10 mouse cellular contexts compared by ENCODE assay signal in genomic region chr13:43595896-43596295, GRCm38 (mm10). TPM values are rescaled to one million over a fixed set of nuclear protein-coding genes. Genes with fewer than 3 reads are reported as not detected.
A peak's percentile ranks its signal among the peaks of the same experiment; 100 is the strongest.
DNase-seq lines count a peak whose midpoint lies in the region; ATAC-seq lines count a peak whose summit lies in the region.
"Had no signal": no experiment of that assay in that cellular context is flagged by ENCODE, and none has a peak within 500 bp of the region (broad histone marks: within the 10 kb centered on the region; RNA-seq: fewer than 3 reads in every experiment).

No protein-coding gene starts in this region.

- peak; percentile 71 for DNase-seq in hindbrain, embryonic 11.5 days (ENCODE audit: low spot score)
- peak; percentile 69 to 73 for DNase-seq in B cell, adult 2 months
- DNase-seq in ZHBTc4 (ENCODE audit: low read depth, low spot score), result peak; percentile 72
- DNase-seq in mesoderm, embryonic 11.5 days (ENCODE audit: low read depth, low spot score), result peak; percentile 65
- peak; percentile 21 for DNase-seq in yolk sac, embryonic 10.5 days (ENCODE audit: low spot score)
- DNase-seq: liver, embryonic 13.5 days had no signal

- no peak overlapping the region for H3K9ac ChIP-seq in hindbrain, embryonic 11.5 days (ENCODE audit: low read depth, low read length)
- H3K9ac ChIP-seq in hindbrain, embryonic 13.5 days, result no peak overlapping the region
- H3K9ac ChIP-seq in hindbrain, embryonic 16.5 days (ENCODE audit: low read depth, low read length), result no peak overlapping the region
- H3K9ac ChIP-seq: embryonic facial prominence, embryonic 12.5 days; liver, embryonic 13.5 days had no signal

- WGBS in hindbrain, embryonic 11.5 days, result 62% methylated on average over 4 of the region's 4 CpGs
- WGBS in hindbrain, embryonic 13.5 days, result 64% methylated on average over 4 of the region's 4 CpGs
- WGBS in hindbrain, embryonic 16.5 days, result 60% methylated on average over 4 of the region's 4 CpGs

- H3K4me1 ChIP-seq in hindbrain, embryonic 11.5 days (replicated peaks; ENCODE audit: control insufficient read depth, insufficient read depth, low read length), result no peaks in the 10 kb centered on the region
- H3K4me1 ChIP-seq in hindbrain, embryonic 13.5 days (replicated peaks), result peaks cover 7% of the 10 kb centered on the region; the same call in 1 of the 2 replicates
- no peaks in the 10 kb centered on the region for H3K4me1 ChIP-seq in hindbrain, embryonic 16.5 days (ENCODE audit: control insufficient read depth, insufficient read depth, low read depth, low read length)
- H3K4me1 ChIP-seq: embryonic facial prominence, embryonic 12.5 days; liver, embryonic 13.5 days had no signal

- H3K4me2 ChIP-seq in hindbrain, embryonic 11.5 days (replicated peaks; ENCODE audit: low read depth, low read length), result no peak overlapping the region
- no peak overlapping the region for H3K4me2 ChIP-seq in hindbrain, embryonic 13.5 days
- H3K4me2 ChIP-seq in hindbrain, embryonic 16.5 days (ENCODE audit: low read length), result no peak overlapping the region
- H3K4me2 ChIP-seq: embryonic facial prominence, embryonic 12.5 days; liver, embryonic 13.5 days had no signal

- no peaks in the 10 kb centered on the region for H3K36me3 ChIP-seq in hindbrain, embryonic 11.5 days (ENCODE audit: control insufficient read depth, insufficient read depth, low read length)
- no peaks in the 10 kb centered on the region for H3K36me3 ChIP-seq in hindbrain, embryonic 13.5 days
- no peaks in the 10 kb centered on the region for H3K36me3 ChIP-seq in hindbrain, embryonic 16.5 days (ENCODE audit: control insufficient read depth, insufficient read depth, low read length)
- H3K36me3 ChIP-seq: embryonic facial prominence, embryonic 12.5 days; liver, embryonic 13.5 days had no signal

- H3K27me3 ChIP-seq in hindbrain, embryonic 11.5 days (ENCODE audit: control insufficient read depth, insufficient read depth, low read length), result no peaks in the 10 kb centered on the region
- H3K27me3 ChIP-seq in hindbrain, embryonic 13.5 days, result no peaks in the 10 kb centered on the region
- no peaks in the 10 kb centered on the region for H3K27me3 ChIP-seq in hindbrain, embryonic 16.5 days (replicated peaks; ENCODE audit: control insufficient read depth, insufficient read depth, low read length)
- H3K27me3 ChIP-seq: embryonic facial prominence, embryonic 12.5 days had no signal

- no peak overlapping the region for H3K4me3 ChIP-seq in hindbrain, embryonic 11.5 days (ENCODE audit: low read depth, low read length)
- H3K4me3 ChIP-seq in hindbrain, embryonic 13.5 days, result no peak overlapping the region
- no peak overlapping the region for H3K4me3 ChIP-seq in hindbrain, embryonic 16.5 days (ENCODE audit: low read length)
- H3K4me3 ChIP-seq: embryonic facial prominence, embryonic 12.5 days; liver, embryonic 13.5 days had no signal

- ATAC-seq in hindbrain, embryonic 11.5 days (ENCODE audit: low FRiP score), result no peak
- no peak for ATAC-seq in hindbrain, embryonic 13.5 days (ENCODE audit: low FRiP score)
- peak; percentile 84 for ATAC-seq in common myeloid progenitor, adult 5-6 weeks (replicated peaks; ENCODE audit: low read depth, poor library complexity, severe bottlenecking)
- ATAC-seq in hindbrain, embryonic 16.5 days, result 0 out of 2 replicates have a peak, but pooled peaks have one; percentile 70

- H3K27ac ChIP-seq in hindbrain, embryonic 11.5 days (ENCODE audit: low read depth, low read length), result no peak overlapping the region
- no peak overlapping the region for H3K27ac ChIP-seq in hindbrain, embryonic 13.5 days
- H3K27ac ChIP-seq in hindbrain, embryonic 16.5 days (ENCODE audit: low read depth, low read length), result no peak overlapping the region
- H3K27ac ChIP-seq: embryonic facial prominence, embryonic 12.5 days; liver, embryonic 13.5 days had no signal

- H3K9me3 ChIP-seq in hindbrain, embryonic 11.5 days (ENCODE audit: control insufficient read depth, low read length), result no peaks in the 10 kb centered on the region
- H3K9me3 ChIP-seq in hindbrain, embryonic 13.5 days, result no peaks in the 10 kb centered on the region
- no peaks in the 10 kb centered on the region for H3K9me3 ChIP-seq in hindbrain, embryonic 16.5 days (ENCODE audit: control insufficient read depth, low read length)
- H3K9me3 ChIP-seq: embryonic facial prominence, embryonic 12.5 days; liver, embryonic 13.5 days had no signal

RNA-seq across cellular contexts. Expression of gene Rnf182, which starts 19.6 kb away (rescaled TPM):
- polyA plus RNA-seq in hindbrain, embryonic 11.5 days (2014; fragmentation: Nextera tagmentation; extraction: Ambion mirVana), result 9.9 and 10.4 TPM in 2 replicates
- polyA plus RNA-seq in hindbrain, embryonic 13.5 days (2015; fragmentation: Nextera tagmentation; extraction: Ambion mirVana), result 34.0 and 36.1 TPM in 2 replicates
- total RNA-seq in common myeloid progenitor, adult 5-6 weeks (2017), result not detected in 2 replicates
- 30.5 and 34.1 TPM in 2 replicates for polyA plus RNA-seq in hindbrain, embryonic 16.5 days (2015; fragmentation: Nextera tagmentation; extraction: Ambion mirVana)

RNA-seq across cellular contexts. Expression of gene Mcur1, which starts 35.9 kb away (rescaled TPM):
- 9.8 and 10.8 TPM in 2 replicates for polyA plus RNA-seq in hindbrain, embryonic 11.5 days (2014; fragmentation: Nextera tagmentation; extraction: Ambion mirVana)
- polyA plus RNA-seq in hindbrain, embryonic 13.5 days (2015; fragmentation: Nextera tagmentation; extraction: Ambion mirVana), result 7.9 and 8.4 TPM in 2 replicates
- 18.7 and 20.2 TPM in 2 replicates for total RNA-seq in common myeloid progenitor, adult 5-6 weeks (2017)
- polyA plus RNA-seq in hindbrain, embryonic 16.5 days (2015; fragmentation: Nextera tagmentation; extraction: Ambion mirVana), result 6.2 and 8.0 TPM in 2 replicates

Comparison
In these comparisons a context has a peak if more than half of its experiments do, and no peak if none do; other contexts are left out.
1. ATAC-seq: peak in common myeloid progenitor, adult 5-6 weeks (single experiment) and hindbrain, embryonic 16.5 days (single experiment); none in hindbrain, embryonic 11.5 days (single experiment) and hindbrain, embryonic 13.5 days (single experiment).
2. DNase-seq: peak in every context shown above with its lines; median percentile 72 in ZHBTc4; 71 in hindbrain, embryonic 11.5 days; 71 in B cell, adult 2 months; 65 in mesoderm, embryonic 11.5 days; 21 in yolk sac, embryonic 10.5 days.